Mouse (Mus musculus): Measurements from ENCODE around the gene Dnmt1.

GRCm38 (mm10) chr9:20993165-20993898 lies 33.6 kb upstream of the Dnmt1 start:
- TF ChIP-seq POLR2A (IDR thresholded peaks at IDR 0.05; ENCODE audit: borderline replicate concordance, low read depth, low read length) (no peak), CTCF (IDR thresholded peaks at IDR 0.05; ENCODE audit: low read depth, low read length) (no peak)

Measured in bone marrow macrophage, adult 2 months (primary cell).